Mouse (Mus musculus): ENCODE results near the gene Spred1. TPM values are rescaled to one million over a fixed set of nuclear protein-coding genes. Genes with fewer than 3 reads are reported as not detected.

Spred1 gene
- polyA plus RNA-seq (2015; fragmentation: Nextera tagmentation; extraction: Ambion mirVana): 5.8 and 7.8 TPM in 2 replicates

DNA sequence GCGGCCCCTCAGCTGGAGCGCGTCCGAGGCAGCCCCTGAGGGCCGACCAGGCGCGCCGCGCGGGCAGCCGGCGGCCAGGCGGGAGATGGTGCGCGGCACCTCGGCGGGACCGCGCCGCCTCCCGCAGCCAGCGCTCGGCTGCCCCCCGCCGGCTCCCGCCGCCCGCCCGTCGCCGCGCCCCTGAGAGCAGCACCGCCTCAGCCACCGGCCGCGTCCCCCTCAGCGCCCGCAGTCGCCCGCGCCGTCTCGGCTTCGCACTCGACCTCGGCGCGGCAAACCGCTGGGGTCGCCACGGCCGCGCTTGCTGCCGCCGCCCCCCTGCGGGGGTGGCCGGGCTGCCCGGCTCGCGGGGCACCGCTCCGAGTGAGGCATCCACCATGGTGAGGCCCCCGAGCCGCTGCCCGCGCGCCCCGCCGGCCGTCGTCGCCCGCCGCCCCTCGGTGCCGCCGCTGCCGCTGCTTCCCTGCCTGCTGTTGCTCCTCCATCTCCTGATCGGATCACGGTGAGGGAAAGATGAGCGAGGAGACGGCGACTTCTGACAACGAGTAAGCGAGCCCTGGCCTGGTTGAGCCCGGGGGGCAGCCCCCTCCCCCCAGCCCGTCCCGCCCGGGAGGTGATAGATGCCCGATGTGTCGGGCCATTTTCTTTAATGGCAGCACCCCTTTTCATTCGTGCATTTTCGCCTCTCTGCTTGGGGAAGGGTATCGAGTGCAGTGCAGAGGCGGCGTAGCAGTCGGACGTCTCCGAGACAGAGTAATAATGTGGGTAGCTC, at the start of gene Spred1:
Gene Spred1, plus strand, starts transcription at position 163 of the 772 bp plus-strand sequence.

MicroRNAs within 50 kb of the gene (microRNA counts, 519-probe panel; counts per million panel counts)
- 3,574 counts per million, percentile 9 among the panel's probes with 10 or more counts for microRNA mmu-miR-674

Other genes with a start within 250 kb of the Spred1 start
- not detected in 2 replicates for gene Tmco5, start 242.7 kb upstream of the Spred1 start, polyA plus RNA-seq (2015; fragmentation: Nextera tagmentation; extraction: Ambion mirVana)
- 9.4 and 13.0 TPM in 2 replicates for gene Fam98b, start 128.4 kb downstream of the Spred1 start, polyA plus RNA-seq (2015; fragmentation: Nextera tagmentation; extraction: Ambion mirVana)
- gene Rasgrp1, start 221.6 kb downstream of the Spred1 start, polyA plus RNA-seq (2015; fragmentation: Nextera tagmentation; extraction: Ambion mirVana): 0.69 and 1.7 TPM in 2 replicates

All from spleen, postnatal 0 days (tissue).